Mouse (Mus musculus): Measurements from ENCODE around the gene Tspan12. TPM values are rescaled to one million over a fixed set of nuclear protein-coding genes. Genes with fewer than 3 reads are reported as not detected.

The Tspan12 gene
- polyA plus RNA-seq, 1 experiment from 2014 or later: 69.5 TPM

GRCm38 (mm10) chr6:21774213-21774916 is 78.0 kb downstream of the Tspan12 start:
- H3K27ac ChIP-seq (replicated peaks; ENCODE audit: low read depth, low read length): no peak overlapping the region
- 90% methylated on average over 7 of the region's 7 CpGs for WGBS
- DNase-seq (no peak), ATAC-seq (ENCODE audit: low FRiP score, low TSS enrichment) (no peak)
- H3K9ac ChIP-seq (replicated peaks; ENCODE audit: low read length): no peak overlapping the region
- no peaks in the 10 kb centered on the region for H3K9me3 ChIP-seq (ENCODE audit: control insufficient read depth, low read length)
- H3K4me3 ChIP-seq (replicated peaks; ENCODE audit: low read depth, low read length): no peak overlapping the region
- H3K4me2 ChIP-seq (ENCODE audit: low read length): no peak overlapping the region
- no peaks in the 10 kb centered on the region for H3K27me3 ChIP-seq (ENCODE audit: control insufficient read depth, insufficient read depth, low read length)
- no peaks in the 10 kb centered on the region for H3K4me1 ChIP-seq (ENCODE audit: control insufficient read depth, insufficient read depth, low read length)
- peaks cover 8% of the 10 kb centered on the region for H3K36me3 ChIP-seq (ENCODE audit: control insufficient read depth, insufficient read depth, low read length)

- no peaks in the 10 kb centered on the region for H3K4me1 ChIP-seq (ENCODE audit: control insufficient read depth, insufficient read depth, low read length)
- 93% methylated on average over 1 of the region's 1 CpGs for WGBS
- no peaks in the 10 kb centered on the region for H3K27me3 ChIP-seq (ENCODE audit: control insufficient read depth, insufficient read depth, low read length)
- no peaks in the 10 kb centered on the region for H3K9me3 ChIP-seq (ENCODE audit: control insufficient read depth, low read length)
- DNase-seq: no peak
- no peak overlapping the region for H3K4me2 ChIP-seq (ENCODE audit: low read length)
- H3K36me3 ChIP-seq (ENCODE audit: control insufficient read depth, insufficient read depth, low read length): peaks cover 8% of the 10 kb centered on the region
- no peak overlapping the region for H3K27ac ChIP-seq (replicated peaks; ENCODE audit: low read depth, low read length)
- H3K9ac ChIP-seq (replicated peaks; ENCODE audit: low read length): no peak overlapping the region
- no peak for ATAC-seq (ENCODE audit: low FRiP score, low TSS enrichment)
- H3K4me3 ChIP-seq (replicated peaks; ENCODE audit: low read depth, low read length): no peak overlapping the region
These were observed 82.9 kb downstream of the Tspan12 start for GRCm38 (mm10) chr6:21769447-21769809.

- H3K27ac ChIP-seq (replicated peaks; ENCODE audit: low read depth, low read length): no peak overlapping the region
- no peaks in the 10 kb centered on the region for H3K9me3 ChIP-seq (ENCODE audit: control insufficient read depth, low read length)
- H3K9ac ChIP-seq (replicated peaks; ENCODE audit: low read length): no peak overlapping the region
- peaks cover 8% of the 10 kb centered on the region for H3K36me3 ChIP-seq (ENCODE audit: control insufficient read depth, insufficient read depth, low read length)
- ATAC-seq (ENCODE audit: low FRiP score, low TSS enrichment): no peak
- no peaks in the 10 kb centered on the region for H3K27me3 ChIP-seq (ENCODE audit: control insufficient read depth, insufficient read depth, low read length)
- WGBS: 95% methylated on average over 9 of the region's 9 CpGs
- H3K4me1 ChIP-seq (ENCODE audit: control insufficient read depth, insufficient read depth, low read length): no peaks in the 10 kb centered on the region
- no peak for DNase-seq
- H3K4me2 ChIP-seq (ENCODE audit: low read length): no peak overlapping the region
- no peak overlapping the region for H3K4me3 ChIP-seq (replicated peaks; ENCODE audit: low read depth, low read length)
These were observed 83.4 kb downstream of the Tspan12 start for GRCm38 (mm10) chr6:21768745-21769446.

GRCm38 (mm10) chr6:21767787-21768221 is 84.5 kb downstream of the Tspan12 start:
- Histone ChIP-seq H3K4me3 (replicated peaks; ENCODE audit: low read depth, low read length) (no peak overlapping the region), H3K4me2 (ENCODE audit: low read length) (no peak overlapping the region), H3K27me3 (ENCODE audit: control insufficient read depth, insufficient read depth, low read length) (no peaks in the 10 kb centered on the region), H3K4me1 (ENCODE audit: control insufficient read depth, insufficient read depth, low read length) (no peaks in the 10 kb centered on the region), H3K36me3 (ENCODE audit: control insufficient read depth, insufficient read depth, low read length) (peaks cover 8% of the 10 kb centered on the region), H3K9me3 (ENCODE audit: control insufficient read depth, low read length) (no peaks in the 10 kb centered on the region), H3K9ac (replicated peaks; ENCODE audit: low read length) (no peak overlapping the region), H3K27ac (replicated peaks; ENCODE audit: low read depth, low read length) (no peak overlapping the region)
- WGBS: 67% methylated on average over 12 of the region's 12 CpGs
- DNase-seq: peak; percentile 38
- no peak for ATAC-seq (ENCODE audit: low FRiP score, low TSS enrichment)

GRCm38 (mm10) chr6:21747536-21747935 is 104.8 kb downstream of the Tspan12 start:
- Histone ChIP-seq H3K4me3 (replicated peaks; ENCODE audit: low read depth, low read length) (no peak overlapping the region), H3K9me3 (ENCODE audit: control insufficient read depth, low read length) (no peaks in the 10 kb centered on the region), H3K36me3 (ENCODE audit: control insufficient read depth, insufficient read depth, low read length) (no peaks in the 10 kb centered on the region), H3K4me1 (ENCODE audit: control insufficient read depth, insufficient read depth, low read length) (no peaks in the 10 kb centered on the region), H3K9ac (replicated peaks; ENCODE audit: low read length) (no peak overlapping the region), H3K4me2 (ENCODE audit: low read length) (no peak overlapping the region), H3K27me3 (ENCODE audit: control insufficient read depth, insufficient read depth, low read length) (no peaks in the 10 kb centered on the region), H3K27ac (replicated peaks; ENCODE audit: low read depth, low read length) (no peak overlapping the region)
- ATAC-seq (ENCODE audit: low FRiP score, low TSS enrichment): no peak
- DNase-seq: no peak
- WGBS: 59% methylated on average over 1 of the region's 1 CpGs

- H3K27me3 ChIP-seq (ENCODE audit: control insufficient read depth, insufficient read depth, low read length): no peaks in the 10 kb centered on the region
- H3K4me2 ChIP-seq (ENCODE audit: low read length): no peak overlapping the region
- 89% methylated on average over 3 of the region's 3 CpGs for WGBS
- H3K9ac ChIP-seq (replicated peaks; ENCODE audit: low read length): no peak overlapping the region
- H3K9me3 ChIP-seq (ENCODE audit: control insufficient read depth, low read length): no peaks in the 10 kb centered on the region
- ATAC-seq (ENCODE audit: low FRiP score, low TSS enrichment) (no peak), DNase-seq (no peak)
- no peak overlapping the region for H3K4me3 ChIP-seq (replicated peaks; ENCODE audit: low read depth, low read length)
- H3K36me3 ChIP-seq (ENCODE audit: control insufficient read depth, insufficient read depth, low read length): no peaks in the 10 kb centered on the region
- H3K4me1 ChIP-seq (ENCODE audit: control insufficient read depth, insufficient read depth, low read length): no peaks in the 10 kb centered on the region
- no peak overlapping the region for H3K27ac ChIP-seq (replicated peaks; ENCODE audit: low read depth, low read length)
These were observed 107.6 kb downstream of the Tspan12 start for GRCm38 (mm10) chr6:21744615-21745266.

- H3K36me3 ChIP-seq (ENCODE audit: control insufficient read depth, insufficient read depth, low read length): no peaks in the 10 kb centered on the region
- WGBS: 58% methylated on average over 2 of the region's 2 CpGs
- no peak for DNase-seq
- ATAC-seq (ENCODE audit: low FRiP score, low TSS enrichment): no peak
- H3K9ac ChIP-seq (replicated peaks; ENCODE audit: low read length): no peak overlapping the region
- H3K4me1 ChIP-seq (ENCODE audit: control insufficient read depth, insufficient read depth, low read length): no peaks in the 10 kb centered on the region
- no peak overlapping the region for H3K27ac ChIP-seq (replicated peaks; ENCODE audit: low read depth, low read length)
- H3K9me3 ChIP-seq (ENCODE audit: control insufficient read depth, low read length): no peaks in the 10 kb centered on the region
- H3K4me3 ChIP-seq (replicated peaks; ENCODE audit: low read depth, low read length): no peak overlapping the region
- H3K4me2 ChIP-seq (ENCODE audit: low read length): no peak overlapping the region
- no peaks in the 10 kb centered on the region for H3K27me3 ChIP-seq (ENCODE audit: control insufficient read depth, insufficient read depth, low read length)
These were observed 111.7 kb downstream of the Tspan12 start for GRCm38 (mm10) chr6:21740606-21741005.

- DNase-seq: no peak
- no peaks in the 10 kb centered on the region; the same call in 1 of the 2 replicates for H3K36me3 ChIP-seq (ENCODE audit: control insufficient read depth, insufficient read depth, low read length)
- H3K9me3 ChIP-seq (ENCODE audit: control insufficient read depth, low read length): no peaks in the 10 kb centered on the region
- H3K4me3 ChIP-seq (replicated peaks; ENCODE audit: low read depth, low read length): no peak overlapping the region
- H3K27ac ChIP-seq (replicated peaks; ENCODE audit: low read depth, low read length): no peak overlapping the region
- H3K9ac ChIP-seq (replicated peaks; ENCODE audit: low read length): no peak overlapping the region
- no peak overlapping the region for H3K4me2 ChIP-seq (ENCODE audit: low read length)
- no peak for ATAC-seq (ENCODE audit: low FRiP score, low TSS enrichment)
- 91% methylated on average over 10 of the region's 10 CpGs for WGBS
- no peaks in the 10 kb centered on the region for H3K27me3 ChIP-seq (ENCODE audit: control insufficient read depth, insufficient read depth, low read length)
- no peaks in the 10 kb centered on the region for H3K4me1 ChIP-seq (ENCODE audit: control insufficient read depth, insufficient read depth, low read length)
These were observed 130.1 kb downstream of the Tspan12 start for GRCm38 (mm10) chr6:21722238-21722637.
